Mouse (Mus musculus) intestine, embryonic 15.5 days (tissue): ENCODE results near the gene Ndufa13. TPM values are rescaled to one million over a fixed set of nuclear protein-coding genes. Genes with fewer than 3 reads are reported as not detected.

Experiments used
- ATAC-seq: fragments of 200-750 bp; cut with Nextera tagmentation; 2 replicates; pipeline ENCODE4 v1.8.0; 2017; ENCODE audit warnings: moderate TSS enrichment, moderate library complexity
- H3K27ac ChIP-seq: fragments of 300-500 bp; sonication (generic); 2 replicates; pipeline ENCODE4 v1.5.1; 2015; ENCODE audit warnings: mild to moderate bottlenecking, inconsistent platforms
- H3K27me3 ChIP-seq: fragments of 300-500 bp; sonication (generic); replicated peaks from 2 replicates; pipeline ENCODE4 v1.6.1; 2015; ENCODE audit warnings: inconsistent platforms
- H3K36me3 ChIP-seq: fragments of 300-500 bp; sonication (generic); 2 replicates; pipeline ENCODE4 v1.6.1; 2015; ENCODE audit warnings: inconsistent platforms
- H3K4me1 ChIP-seq: fragments of 300-500 bp; sonication (generic); replicated peaks from 2 replicates; pipeline ENCODE4 v1.6.1; 2015; ENCODE audit warnings: inconsistent platforms
- H3K4me2 ChIP-seq: fragments of 300-500 bp; sonication (generic); replicated peaks from 2 replicates; pipeline ENCODE4 v1.6.1; 2015; ENCODE audit warnings: mild to moderate bottlenecking, inconsistent platforms
- H3K4me3 ChIP-seq: fragments of 300-500 bp; sonication (generic); replicated peaks from 2 replicates; pipeline ENCODE4 v1.5.1; 2015; ENCODE audit warnings: inconsistent platforms
- H3K9ac ChIP-seq: fragments of 300-500 bp; sonication (generic); 2 replicates; pipeline ENCODE4 v1.6.1; 2015; ENCODE audit warnings: inconsistent platforms
- H3K9me3 ChIP-seq: fragments of 300-500 bp; sonication (generic); 2 replicates; pipeline ENCODE4 v1.6.1; 2016; ENCODE audit warnings: inconsistent platforms
- WGBS: fragments of 180-500 bp; shearing (Covaris S2); methylation state at CpG from one replicate; pipeline ENCODE4 v1.1.7; 2015; 5-methylcytosine and 5-hydroxymethylcytosine counted together
- polyA plus RNA-seq: library from polyadenylated mRNA; unstranded; fragments of >200 nt; fragmentation: Nextera tagmentation; extraction: Ambion mirVana; gene quantifications from 2 replicates; pipeline ENCODE4 v1.2.1, GENCODE M21; 2015

Gene Ndufa13
- polyA plus RNA-seq, 1 experiment from 2014 or later: 212 TPM

GRCm38 (mm10) chr8:69888244-69888866 lies 14.0 kb downstream of the Ndufa13 start:
- H3K36me3 ChIP-seq: 0 out of 2 replicates have a peak, but pooled peaks cover 4% of the 10 kb centered on the region
- H3K4me1 ChIP-seq: peaks cover 34% of the 10 kb centered on the region
- peaks cover 77% of the 10 kb centered on the region for H3K27me3 ChIP-seq
- peak overlapping the region; percentile 17 for H3K4me3 ChIP-seq
- 7% methylated on average over 24 of the region's 24 CpGs for WGBS
- no peak overlapping the region for H3K27ac ChIP-seq
- H3K9me3 ChIP-seq: no peaks in the 10 kb centered on the region
- no peak overlapping the region; the same call in 1 of the 2 replicates for H3K9ac ChIP-seq
- ATAC-seq: no peak
- peak overlapping the region; percentile 48 for H3K4me2 ChIP-seq

GRCm38 (mm10) chr8:69887289-69888243 lies 14.8 kb downstream of the Ndufa13 start, which contains the start of gene Cilp2:
Cilp2 (minus strand) TSS chr8:69887687.
- WGBS: under 1% methylated on average over 59 of the region's 60 CpGs
- Histone ChIP-seq H3K9me3 (no peaks in the 10 kb centered on the region), H3K9ac (no peak within 1 kb of the TSS; the same call in none of the 2 replicates), H3K27me3 (peaks cover 85% of the 10 kb centered on the region), H3K36me3 (no peaks in the 10 kb centered on the region), H3K27ac (no peak within 1 kb of the TSS), H3K4me3 (peak within 1 kb of the TSS; percentile 17), H3K4me1 (peaks cover 35% of the 10 kb centered on the region), H3K4me2 (peak within 1 kb of the TSS; percentile 48)
- ATAC-seq: 0 out of 2 replicates have a peak, but pooled peaks have one; percentile 10

- H3K36me3 ChIP-seq: no peaks in the 10 kb centered on the region
- H3K4me2 ChIP-seq: no peak overlapping the region
- no peak overlapping the region for H3K9ac ChIP-seq
- no peak overlapping the region for H3K4me3 ChIP-seq
- WGBS: 52% methylated on average over 13 of the region's 13 CpGs
- peaks cover 48% of the 10 kb centered on the region for H3K4me1 ChIP-seq
- H3K27ac ChIP-seq: no peak overlapping the region
- H3K9me3 ChIP-seq: no peaks in the 10 kb centered on the region
- no peak for ATAC-seq
- H3K27me3 ChIP-seq: peaks cover 100% of the 10 kb centered on the region
Observed at GRCm38 (mm10) chr8:69884141-69884540, 18.2 kb downstream of the Ndufa13 start.

- WGBS: 15% methylated on average over 52 of the region's 52 CpGs
- Histone ChIP-seq H3K27me3 (peaks cover 90% of the 10 kb centered on the region), H3K27ac (no peak overlapping the region), H3K9me3 (no peaks in the 10 kb centered on the region), H3K9ac (no peak overlapping the region), H3K4me1 (peaks cover 38% of the 10 kb centered on the region), H3K36me3 (no peaks in the 10 kb centered on the region), H3K4me3 (peak overlapping the region; percentile 41), H3K4me2 (peak overlapping the region; percentile 75)
- no peak for ATAC-seq
Observed at GRCm38 (mm10) chr8:69882833-69883600, 19.3 kb downstream of the Ndufa13 start.

- WGBS: 5% methylated on average over 103 of the region's 103 CpGs
- Histone ChIP-seq H3K27ac (no peak overlapping the region), H3K9me3 (no peaks in the 10 kb centered on the region), H3K4me1 (peaks cover 30% of the 10 kb centered on the region), H3K4me2 (peak overlapping the region; percentile 75), H3K27me3 (peaks cover 86% of the 10 kb centered on the region), H3K36me3 (no peaks in the 10 kb centered on the region), H3K4me3 (peak overlapping the region; percentile 41), H3K9ac (0 out of 2 replicates have a peak overlapping the region, but pooled peaks have one; percentile 18)
- peak; percentile 66 for ATAC-seq
Observed at GRCm38 (mm10) chr8:69882021-69882756, 20.2 kb downstream of the Ndufa13 start.

GRCm38 (mm10) chr8:69881261-69881865 lies 21.0 kb downstream of the Ndufa13 start:
- Histone ChIP-seq H3K27me3 (peaks cover 82% of the 10 kb centered on the region), H3K9me3 (no peaks in the 10 kb centered on the region), H3K4me1 (peaks cover 23% of the 10 kb centered on the region), H3K36me3 (no peaks in the 10 kb centered on the region), H3K27ac (no peak overlapping the region), H3K4me3 (peak overlapping the region; percentile 41), H3K9ac (no peak overlapping the region), H3K4me2 (peak overlapping the region; percentile 75)
- no peak for ATAC-seq
- 17% methylated on average over 79 of the region's 79 CpGs for WGBS

GRCm38 (mm10) chr8:69880841-69881240 lies 21.5 kb downstream of the Ndufa13 start:
- Histone ChIP-seq H3K9ac (no peak overlapping the region), H3K27me3 (peaks cover 76% of the 10 kb centered on the region), H3K4me1 (peaks cover 21% of the 10 kb centered on the region), H3K4me2 (peak overlapping the region; percentile 75), H3K4me3 (peak overlapping the region; percentile 41), H3K27ac (no peak overlapping the region), H3K9me3 (no peaks in the 10 kb centered on the region), H3K36me3 (no peaks in the 10 kb centered on the region)
- no peak for ATAC-seq
- WGBS: 11% methylated on average over 37 of the region's 37 CpGs

GRCm38 (mm10) chr8:69879678-69880077 lies 22.7 kb downstream of the Ndufa13 start:
- Histone ChIP-seq H3K9ac (no peak overlapping the region), H3K27me3 (peaks cover 65% of the 10 kb centered on the region), H3K4me2 (no peak overlapping the region), H3K9me3 (no peaks in the 10 kb centered on the region), H3K4me1 (peaks cover 19% of the 10 kb centered on the region), H3K4me3 (no peak overlapping the region), H3K36me3 (no peaks in the 10 kb centered on the region), H3K27ac (no peak overlapping the region)
- WGBS: 58% methylated on average over 8 of the region's 8 CpGs
- peak; percentile 44 for ATAC-seq

GRCm38 (mm10) chr8:69877992-69878391 lies 24.4 kb downstream of the Ndufa13 start:
- Histone ChIP-seq H3K36me3 (no peaks in the 10 kb centered on the region), H3K4me2 (no peak overlapping the region), H3K9me3 (no peaks in the 10 kb centered on the region), H3K9ac (no peak overlapping the region), H3K27me3 (peaks cover 48% of the 10 kb centered on the region), H3K27ac (no peak overlapping the region), H3K4me1 (peaks cover 19% of the 10 kb centered on the region), H3K4me3 (no peak overlapping the region)
- no peak for ATAC-seq
- 56% methylated on average over 3 of the region's 3 CpGs for WGBS

- ATAC-seq: no peak
- Histone ChIP-seq H3K4me3 (no peak overlapping the region), H3K4me2 (no peak overlapping the region), H3K9ac (no peak overlapping the region), H3K9me3 (no peaks in the 10 kb centered on the region), H3K4me1 (peaks cover 17% of the 10 kb centered on the region), H3K27ac (no peak overlapping the region), H3K27me3 (peaks cover 42% of the 10 kb centered on the region), H3K36me3 (no peaks in the 10 kb centered on the region)
- WGBS: 80% methylated on average over 4 of the region's 4 CpGs
Observed at GRCm38 (mm10) chr8:69877396-69877795, 25.0 kb downstream of the Ndufa13 start.

GRCm38 (mm10) chr8:69876967-69877366 lies 25.4 kb downstream of the Ndufa13 start:
- Histone ChIP-seq H3K27me3 (peaks cover 38% of the 10 kb centered on the region), H3K36me3 (no peaks in the 10 kb centered on the region), H3K9ac (no peak overlapping the region), H3K4me3 (no peak overlapping the region), H3K4me1 (peaks cover 12% of the 10 kb centered on the region), H3K4me2 (no peak overlapping the region), H3K9me3 (no peaks in the 10 kb centered on the region), H3K27ac (no peak overlapping the region)
- ATAC-seq: no peak
- 78% methylated on average over 10 of the region's 10 CpGs for WGBS
